Mouse (Mus musculus) midbrain, embryonic 14.5 days (tissue): ENCODE measurements around the gene Fryl. TPM values are rescaled to one million over a fixed set of nuclear protein-coding genes. Genes with fewer than 3 reads are reported as not detected.

Source experiments
- ATAC-seq: fragments of 200-750 bp; cut with Nextera tagmentation; 2 replicates; pipeline ENCODE4 v1.8.0; 2017; ENCODE audit warnings: moderate number of reproducible peaks, moderate library complexity; ENCODE audit not compliant: low FRiP score, low TSS enrichment
- DNase-seq: peaks from one replicate; pipeline ENCODE4 v3.0.0-alpha.2; 2015
- H3K27ac ChIP-seq: fragments of 300-500 bp; sonication (generic); replicated peaks from 2 replicates; pipeline ENCODE4 v1.5.1; 2014; ENCODE audit warnings: mild to moderate bottlenecking, low read depth, low read length, moderate library complexity
- H3K27me3 ChIP-seq: fragments of 300-500 bp; sonication (generic); 2 replicates; pipeline ENCODE4 v1.6.1; 2014; ENCODE audit warnings: low read length, control low read depth, mixed read lengths; ENCODE audit not compliant: control insufficient read depth, insufficient read depth
- H3K36me3 ChIP-seq: fragments of 300-500 bp; sonication (generic); 2 replicates; pipeline ENCODE4 v1.6.1; 2014; ENCODE audit warnings: low read length, control low read depth; ENCODE audit not compliant: control insufficient read depth, insufficient read depth
- H3K4me1 ChIP-seq: fragments of 300-500 bp; sonication (generic); 2 replicates; pipeline ENCODE4 v1.6.1; 2014; ENCODE audit warnings: mild to moderate bottlenecking, antibody characterized with exemption, low read length, control low read depth; ENCODE audit not compliant: control insufficient read depth, insufficient read depth
- H3K4me2 ChIP-seq: fragments of 300-500 bp; sonication (generic); 2 replicates; pipeline ENCODE4 v1.6.1; 2014; ENCODE audit warnings: mild to moderate bottlenecking, low read length, moderate library complexity
- H3K4me3 ChIP-seq: fragments of 300-500 bp; sonication (generic); replicated peaks from 2 replicates; pipeline ENCODE4 v1.5.1; 2014; ENCODE audit warnings: low read depth, low read length
- H3K9ac ChIP-seq: fragments of 300-500 bp; sonication (generic); replicated peaks from 2 replicates; pipeline ENCODE4 v1.6.1; 2014; ENCODE audit warnings: mild to moderate bottlenecking, low read length, moderate library complexity
- H3K9me3 ChIP-seq: fragments of 300-500 bp; sonication (generic); 2 replicates; pipeline ENCODE4 v1.6.1; 2016; ENCODE audit warnings: low read length, control low read depth, mixed read lengths; ENCODE audit not compliant: control insufficient read depth
- WGBS: fragments of 180-500 bp; shearing (Covaris S2); extraction: QIAGEN DNeasy Blood & Tissue Kit; methylation state at CpG from one replicate; pipeline ENCODE4 v1.1.7; 2014; 5-methylcytosine and 5-hydroxymethylcytosine counted together
- polyA plus RNA-seq: library from polyadenylated mRNA; unstranded; fragments of >200 nt; fragmentation: Nextera tagmentation; extraction: Ambion mirVana; gene quantifications from 2 replicates; pipeline ENCODE4 v1.2.1, GENCODE M21; 2014

Gene Fryl
- polyA plus RNA-seq, 1 experiment from 2014 or later = 48.5 TPM

GRCm38 (mm10) chr5:73210127-73210970 lies 46.1 kb downstream of the Fryl start:
- H3K4me1 ChIP-seq = no peaks in the 10 kb centered on the region
- no peaks in the 10 kb centered on the region for H3K27me3 ChIP-seq
- no peaks in the 10 kb centered on the region for H3K9me3 ChIP-seq
- DNase-seq = no peak
- H3K36me3 ChIP-seq = 0 out of 2 replicates have a peak, but pooled peaks cover 11% of the 10 kb centered on the region
- 90% methylated on average over 22 of the region's 22 CpGs for WGBS
- no peak for ATAC-seq
- H3K9ac ChIP-seq = no peak overlapping the region
- H3K27ac ChIP-seq = no peak overlapping the region
- no peak overlapping the region for H3K4me3 ChIP-seq
- no peak overlapping the region for H3K4me2 ChIP-seq

GRCm38 (mm10) chr5:73209201-73210096 lies 47.0 kb downstream of the Fryl start:
- Histone ChIP-seq H3K36me3 (0 out of 2 replicates have a peak, but pooled peaks cover 11% of the 10 kb centered on the region), H3K4me1 (no peaks in the 10 kb centered on the region), H3K27ac (no peak overlapping the region), H3K9me3 (no peaks in the 10 kb centered on the region), H3K4me2 (no peak overlapping the region), H3K4me3 (no peak overlapping the region), H3K9ac (no peak overlapping the region), H3K27me3 (no peaks in the 10 kb centered on the region)
- DNase-seq = no peak
- ATAC-seq = no peak
- WGBS = 63% methylated on average over 20 of the region's 20 CpGs

- no peaks in the 10 kb centered on the region for H3K4me1 ChIP-seq
- H3K4me2 ChIP-seq = no peak overlapping the region
- H3K27me3 ChIP-seq = no peaks in the 10 kb centered on the region
- WGBS = 65% methylated on average over 6 of the region's 6 CpGs
- 0 out of 2 replicates have a peak, but pooled peaks cover 7% of the 10 kb centered on the region for H3K36me3 ChIP-seq
- H3K9me3 ChIP-seq = no peaks in the 10 kb centered on the region
- DNase-seq (no peak), ATAC-seq (no peak)
- H3K4me3 ChIP-seq = no peak overlapping the region
- H3K9ac ChIP-seq = no peak overlapping the region
- H3K27ac ChIP-seq = no peak overlapping the region
Observed at GRCm38 (mm10) chr5:73208645-73209044, 47.8 kb downstream of the Fryl start.

- DNase-seq (no peak), ATAC-seq (no peak)
- Histone ChIP-seq H3K36me3 (0 out of 2 replicates have a peak, but pooled peaks cover 3% of the 10 kb centered on the region), H3K27ac (no peak overlapping the region), H3K4me2 (no peak overlapping the region), H3K4me1 (no peaks in the 10 kb centered on the region), H3K27me3 (no peaks in the 10 kb centered on the region), H3K9ac (no peak overlapping the region), H3K4me3 (no peak overlapping the region), H3K9me3 (no peaks in the 10 kb centered on the region)
- WGBS = 93% methylated on average over 9 of the region's 9 CpGs
Observed at GRCm38 (mm10) chr5:73206722-73207121, 49.7 kb downstream of the Fryl start.

- Histone ChIP-seq H3K27ac (no peak overlapping the region), H3K4me3 (no peak overlapping the region), H3K4me1 (no peaks in the 10 kb centered on the region), H3K36me3 (0 out of 2 replicates have a peak, but pooled peaks cover 3% of the 10 kb centered on the region), H3K9me3 (no peaks in the 10 kb centered on the region), H3K4me2 (no peak overlapping the region), H3K9ac (no peak overlapping the region), H3K27me3 (no peaks in the 10 kb centered on the region)
- DNase-seq (no peak), ATAC-seq (no peak)
- 86% methylated on average over 8 of the region's 8 CpGs for WGBS
Observed at GRCm38 (mm10) chr5:73205996-73206629, 50.3 kb downstream of the Fryl start.

GRCm38 (mm10) chr5:73205050-73205449 lies 51.4 kb downstream of the Fryl start:
- no peak for ATAC-seq
- 94% methylated on average over 3 of the region's 3 CpGs for WGBS
- Histone ChIP-seq H3K9me3 (no peaks in the 10 kb centered on the region), H3K4me3 (no peak overlapping the region), H3K27ac (no peak overlapping the region), H3K4me1 (no peaks in the 10 kb centered on the region), H3K36me3 (0 out of 2 replicates have a peak, but pooled peaks cover 3% of the 10 kb centered on the region), H3K4me2 (no peak overlapping the region), H3K27me3 (no peaks in the 10 kb centered on the region), H3K9ac (no peak overlapping the region)
- DNase-seq = no peak

- DNase-seq (no peak), ATAC-seq (no peak)
- no peaks in the 10 kb centered on the region for H3K9me3 ChIP-seq
- no peak overlapping the region for H3K4me2 ChIP-seq
- no peaks in the 10 kb centered on the region for H3K4me1 ChIP-seq
- H3K27me3 ChIP-seq = no peaks in the 10 kb centered on the region
- no peak overlapping the region for H3K9ac ChIP-seq
- 97% methylated on average over 6 of the region's 6 CpGs for WGBS
- 0 out of 2 replicates have a peak, but pooled peaks cover 3% of the 10 kb centered on the region for H3K36me3 ChIP-seq
- no peak overlapping the region for H3K27ac ChIP-seq
- no peak overlapping the region for H3K4me3 ChIP-seq
Observed at GRCm38 (mm10) chr5:73202498-73202897, 53.9 kb downstream of the Fryl start.

GRCm38 (mm10) chr5:73202077-73202476 lies 54.3 kb downstream of the Fryl start:
- no peak overlapping the region for H3K4me2 ChIP-seq
- 90% methylated on average over 8 of the region's 8 CpGs for WGBS
- no peaks in the 10 kb centered on the region for H3K4me1 ChIP-seq
- ATAC-seq (no peak), DNase-seq (no peak)
- H3K27ac ChIP-seq = no peak overlapping the region
- 0 out of 2 replicates have a peak, but pooled peaks cover 3% of the 10 kb centered on the region for H3K36me3 ChIP-seq
- H3K27me3 ChIP-seq = no peaks in the 10 kb centered on the region
- H3K9me3 ChIP-seq = no peaks in the 10 kb centered on the region
- no peak overlapping the region for H3K9ac ChIP-seq
- no peak overlapping the region for H3K4me3 ChIP-seq
